Mouse (Mus musculus) erythroid progenitor cell, adult 5-6 weeks (primary cell): ENCODE measurements around the gene Ubap2l. TPM values are rescaled to one million over a fixed set of nuclear protein-coding genes. Genes with fewer than 3 reads are reported as not detected.

Experiments used
- total RNA-seq, 2 experiments: library from RNA; stranded (forward) in 1 of 2; stranded (reverse) in 1 of 2; fragments of 150-400 nt in 1 of 2; fragments of 186-747, 209-891 nt in 1 of 2; gene quantifications; 2 replicates each; pipeline versions ENCODE4 v1.2.3 to v1.2.4; 2015 to 2017; ENCODE audit warnings: low replicate concordance in 2 of 2

Ubap2l gene
- total RNA-seq, 2 experiments from 2014 or later: 126 to 157 TPM

Other genes with a start within 250 kb of the Ubap2l start
- not detected in 2 replicates for gene She, start 221.3 kb downstream of the Ubap2l start, total RNA-seq (2015; ENCODE audit: low replicate concordance)
- 0.13 TPM in 1 of 2 replicates, not detected in the other for gene She, start 221.3 kb downstream of the Ubap2l start, total RNA-seq (2017; ENCODE audit: low replicate concordance)
- 5.8 and 10.5 TPM in 2 replicates for gene Il6ra, start 139.4 kb downstream of the Ubap2l start, total RNA-seq (2015; ENCODE audit: low replicate concordance)
- gene Il6ra, start 139.4 kb downstream of the Ubap2l start, total RNA-seq (2017; ENCODE audit: low replicate concordance): 0.90 and 2.3 TPM in 2 replicates
- 1.8 TPM in 1 of 2 replicates, not detected in the other for gene Atp8b2, start 89.1 kb downstream of the Ubap2l start, total RNA-seq (2015; ENCODE audit: low replicate concordance)
- gene Atp8b2, start 89.1 kb downstream of the Ubap2l start, total RNA-seq (2017; ENCODE audit: low replicate concordance): 1.2 and 2.1 TPM in 2 replicates
- 55.5 and 71.3 TPM in 2 replicates for gene Hax1, start 53.8 kb downstream of the Ubap2l start, total RNA-seq (2015; ENCODE audit: low replicate concordance)
- gene Hax1, start 53.8 kb downstream of the Ubap2l start, total RNA-seq (2017; ENCODE audit: low replicate concordance): 41.2 and 68.0 TPM in 2 replicates
- 26.3 and 51.6 TPM in 2 replicates for gene 4933434E20Rik, start 992 bp downstream of the Ubap2l start, total RNA-seq (2015; ENCODE audit: low replicate concordance)
- gene 4933434E20Rik, start 992 bp downstream of the Ubap2l start, total RNA-seq (2017; ENCODE audit: low replicate concordance): 28.5 and 29.4 TPM in 2 replicates
- 134 and 153 TPM in 2 replicates for gene Tpm3, start 20.0 kb upstream of the Ubap2l start, total RNA-seq (2015; ENCODE audit: low replicate concordance)
- 196 and 241 TPM in 2 replicates for gene Tpm3, start 20.0 kb upstream of the Ubap2l start, total RNA-seq (2017; ENCODE audit: low replicate concordance)
- gene Nup210l, start 51.5 kb upstream of the Ubap2l start, total RNA-seq (2015; ENCODE audit: low replicate concordance): not detected in 2 replicates
- gene Nup210l, start 51.5 kb upstream of the Ubap2l start, total RNA-seq (2017; ENCODE audit: low replicate concordance): not detected in 2 replicates
- 1,008 and 1,082 TPM in 2 replicates for gene Rps27, start 161.0 kb upstream of the Ubap2l start, total RNA-seq (2015; ENCODE audit: low replicate concordance)
- 1,107 and 1,635 TPM in 2 replicates for gene Rps27, start 161.0 kb upstream of the Ubap2l start, total RNA-seq (2017; ENCODE audit: low replicate concordance)
- gene Rab13, start 161.1 kb upstream of the Ubap2l start, total RNA-seq (2015; ENCODE audit: low replicate concordance): not detected in 2 replicates
- 0.39 and 0.53 TPM in 2 replicates for gene Rab13, start 161.1 kb upstream of the Ubap2l start, total RNA-seq (2017; ENCODE audit: low replicate concordance)
- 10.9 and 46.5 TPM in 2 replicates for gene Jtb, start 179.0 kb upstream of the Ubap2l start, total RNA-seq (2015; ENCODE audit: low replicate concordance)
- 1.9 and 9.1 TPM in 2 replicates for gene Jtb, start 179.0 kb upstream of the Ubap2l start, total RNA-seq (2017; ENCODE audit: low replicate concordance)
- gene Creb3l4, start 190.9 kb upstream of the Ubap2l start, total RNA-seq (2015; ENCODE audit: low replicate concordance): not detected in 2 replicates
- not detected in 2 replicates for gene Creb3l4, start 190.9 kb upstream of the Ubap2l start, total RNA-seq (2017; ENCODE audit: low replicate concordance)
- 2.1 and 5.0 TPM in 2 replicates for gene Slc39a1, start 195.5 kb upstream of the Ubap2l start, total RNA-seq (2015; ENCODE audit: low replicate concordance)
- gene Slc39a1, start 195.5 kb upstream of the Ubap2l start, total RNA-seq (2017; ENCODE audit: low replicate concordance): 2.2 and 7.4 TPM in 2 replicates
- gene Crtc2, start 201.5 kb upstream of the Ubap2l start, total RNA-seq (2015; ENCODE audit: low replicate concordance): 10.8 and 14.3 TPM in 2 replicates
- gene Crtc2, start 201.5 kb upstream of the Ubap2l start, total RNA-seq (2017; ENCODE audit: low replicate concordance): 5.3 and 16.5 TPM in 2 replicates
- 13.3 and 40.2 TPM in 2 replicates for gene Dennd4b, start 212.6 kb upstream of the Ubap2l start, total RNA-seq (2015; ENCODE audit: low replicate concordance)
- 3.2 and 13.5 TPM in 2 replicates for gene Dennd4b, start 212.6 kb upstream of the Ubap2l start, total RNA-seq (2017; ENCODE audit: low replicate concordance)
- 55.8 and 59.8 TPM in 2 replicates for gene Gatad2b, start 240.6 kb upstream of the Ubap2l start, total RNA-seq (2015; ENCODE audit: low replicate concordance)
- 47.2 and 47.7 TPM in 2 replicates for gene Gatad2b, start 240.6 kb upstream of the Ubap2l start, total RNA-seq (2017; ENCODE audit: low replicate concordance)